Mouse (Mus musculus) right cerebral cortex, adult 2 months (tissue): Measurements from ENCODE around the gene Rab11a.
A peak's percentile ranks its signal among the peaks of the same experiment; 100 is the strongest.
"Not testable (repeated sequence)": the region's sequence is repeated elsewhere in the genome, so short reads cannot be mapped to it uniquely, and the experiment has no call there.

ENCODE experiments used
- DNase-seq, 2 experiments: peaks; one replicate each; pipeline ENCODE4 v3.0.0; 2021 to 2022; ENCODE audit warnings: low spot score in 2 of 2

The Rab11a gene

DNA sequence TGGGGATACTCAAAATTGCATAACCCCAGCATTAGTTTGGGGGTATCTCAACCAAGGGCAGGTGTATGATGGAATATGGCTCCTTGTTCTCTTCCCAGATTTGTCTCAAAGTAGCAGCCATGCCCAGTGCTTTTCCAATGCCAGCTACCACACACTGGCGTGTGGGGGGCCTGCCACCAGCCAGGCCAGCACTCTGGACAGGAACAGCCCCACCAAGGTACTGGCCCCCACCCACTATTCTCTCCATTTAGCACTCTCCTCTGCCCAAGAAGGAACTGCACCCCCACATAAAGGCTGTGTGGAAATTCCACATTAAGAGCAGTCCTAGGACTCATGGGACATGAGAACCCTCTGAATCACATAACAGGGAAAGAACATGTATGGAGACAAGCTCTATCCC lies 42.3 kb downstream of the Rab11a start:
- no peak for DNase-seq

DNA sequence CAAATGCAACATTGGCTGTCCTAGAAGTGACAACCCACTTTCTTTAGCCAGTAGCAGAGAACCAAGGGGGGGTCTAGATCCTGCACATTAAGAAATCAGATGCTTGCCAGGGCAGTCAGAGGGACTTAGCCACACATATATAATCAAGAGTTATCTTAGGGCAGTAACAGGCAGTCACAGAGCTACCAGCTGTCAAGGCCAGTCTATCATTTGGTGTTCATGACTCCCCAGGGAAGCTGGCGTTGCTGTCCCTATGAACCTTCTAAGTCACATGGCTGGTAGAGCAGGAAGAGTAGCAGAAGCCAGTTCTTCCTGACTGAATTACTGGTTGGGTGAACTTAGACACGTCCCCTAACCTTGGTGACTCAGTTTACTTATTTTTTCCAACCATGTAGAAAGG lies 44.5 kb downstream of the Rab11a start:
- DNase-seq = no peak

DNA sequence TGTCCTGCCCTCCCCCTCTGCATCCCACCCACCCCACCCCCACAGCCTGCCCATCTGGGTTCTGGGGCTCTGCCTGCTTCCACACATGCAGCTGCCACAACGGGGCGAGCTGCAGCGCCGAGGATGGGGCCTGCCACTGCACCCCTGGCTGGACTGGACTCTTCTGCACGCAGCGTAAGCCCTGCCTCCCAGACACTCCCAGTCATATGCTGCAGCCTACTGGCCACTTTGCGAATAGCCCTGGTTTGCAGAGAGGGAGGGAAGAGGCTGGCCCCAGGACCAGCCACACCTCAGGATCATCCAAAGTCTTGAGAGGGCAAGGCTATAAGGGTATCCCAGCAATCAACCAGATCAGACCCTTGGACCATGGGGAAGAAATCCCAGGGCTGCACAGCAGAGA lies 46.4 kb downstream of the Rab11a start:
- DNase-seq = peak in 1 of 2 experiments; percentile 53

DNA sequence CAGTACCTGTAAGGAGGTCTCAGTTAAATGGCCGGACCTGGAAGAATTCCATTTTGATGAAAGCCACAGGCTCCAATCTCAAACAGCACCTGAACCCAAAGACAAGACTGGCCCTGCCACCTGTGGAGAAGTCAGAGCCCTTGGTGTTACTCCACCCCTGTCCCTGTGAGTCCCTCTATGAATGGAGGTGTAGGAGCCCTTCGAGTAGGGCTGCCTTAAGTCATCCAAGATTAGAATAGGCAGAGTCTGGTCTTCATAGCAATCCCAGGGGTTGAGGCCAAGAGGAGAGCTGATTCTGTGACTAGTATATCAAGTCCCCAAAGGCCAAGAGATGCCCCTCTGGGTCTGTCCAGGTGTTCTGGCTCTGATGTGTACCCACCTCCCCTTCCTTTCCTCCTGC lies 46.8 kb downstream of the Rab11a start:
- no peak for DNase-seq

DNA sequence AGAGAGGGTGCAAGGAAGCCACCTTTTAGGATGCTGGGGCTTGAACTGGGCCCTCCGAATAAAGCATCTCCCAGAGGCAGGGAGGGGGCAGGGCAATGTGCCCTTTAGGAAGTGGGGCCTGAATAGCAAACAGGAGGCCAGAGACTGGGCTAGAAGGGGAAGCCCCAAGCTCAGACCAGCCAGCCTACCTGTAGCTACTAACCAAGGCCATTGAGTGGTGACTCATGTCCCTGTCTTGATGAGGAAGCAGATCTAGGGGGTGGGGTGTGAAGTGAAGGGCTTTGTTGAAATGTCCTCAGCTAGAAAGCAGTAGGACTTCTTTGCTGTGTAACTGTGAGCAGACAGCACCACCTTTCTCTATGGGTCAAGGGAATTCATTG lies 49.6 kb downstream of the Rab11a start:
- DNase-seq = no peak

DNA sequence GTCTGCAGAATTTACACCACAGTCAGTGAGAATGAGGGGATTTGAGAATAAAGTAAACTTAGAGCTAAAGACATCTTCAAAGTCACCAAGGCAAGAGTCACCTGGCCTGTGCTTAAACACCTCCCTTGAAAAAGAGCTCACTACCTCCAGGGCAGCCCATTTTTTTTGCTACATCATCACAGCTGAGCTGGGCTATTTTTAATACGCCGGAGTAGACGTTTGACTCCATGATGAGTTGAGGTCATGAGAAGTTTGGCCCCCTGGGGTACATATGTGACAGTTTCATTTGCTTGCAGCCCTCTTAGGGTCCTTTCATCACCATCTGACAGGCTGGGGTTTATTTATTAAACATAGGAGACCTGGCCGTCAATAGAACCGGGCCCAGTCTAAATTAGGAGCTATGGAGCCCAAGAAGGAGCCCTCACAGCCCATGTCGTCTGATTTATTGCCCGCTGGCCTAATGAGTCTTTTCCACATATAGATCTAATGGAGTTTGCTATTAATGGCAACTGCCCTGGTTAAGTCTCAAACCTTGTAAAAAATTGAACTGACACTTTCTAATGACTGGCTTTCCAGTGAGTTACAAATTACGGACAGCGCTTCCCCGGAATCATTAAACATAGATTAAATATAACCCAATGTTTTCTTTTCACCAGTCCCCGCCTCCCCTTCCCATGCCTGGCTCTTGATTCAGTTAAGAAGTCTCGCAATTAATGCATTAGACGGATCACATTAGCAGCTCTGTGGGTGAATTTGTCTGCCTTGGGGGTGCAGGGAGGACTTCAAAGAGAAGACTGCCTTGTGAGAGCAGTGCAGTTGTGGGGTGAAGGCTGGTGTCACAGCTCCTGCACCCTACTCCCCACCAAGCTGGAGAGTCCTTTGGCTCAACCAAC lies 50.2 kb downstream of the Rab11a start:
- no peak for DNase-seq

DNA sequence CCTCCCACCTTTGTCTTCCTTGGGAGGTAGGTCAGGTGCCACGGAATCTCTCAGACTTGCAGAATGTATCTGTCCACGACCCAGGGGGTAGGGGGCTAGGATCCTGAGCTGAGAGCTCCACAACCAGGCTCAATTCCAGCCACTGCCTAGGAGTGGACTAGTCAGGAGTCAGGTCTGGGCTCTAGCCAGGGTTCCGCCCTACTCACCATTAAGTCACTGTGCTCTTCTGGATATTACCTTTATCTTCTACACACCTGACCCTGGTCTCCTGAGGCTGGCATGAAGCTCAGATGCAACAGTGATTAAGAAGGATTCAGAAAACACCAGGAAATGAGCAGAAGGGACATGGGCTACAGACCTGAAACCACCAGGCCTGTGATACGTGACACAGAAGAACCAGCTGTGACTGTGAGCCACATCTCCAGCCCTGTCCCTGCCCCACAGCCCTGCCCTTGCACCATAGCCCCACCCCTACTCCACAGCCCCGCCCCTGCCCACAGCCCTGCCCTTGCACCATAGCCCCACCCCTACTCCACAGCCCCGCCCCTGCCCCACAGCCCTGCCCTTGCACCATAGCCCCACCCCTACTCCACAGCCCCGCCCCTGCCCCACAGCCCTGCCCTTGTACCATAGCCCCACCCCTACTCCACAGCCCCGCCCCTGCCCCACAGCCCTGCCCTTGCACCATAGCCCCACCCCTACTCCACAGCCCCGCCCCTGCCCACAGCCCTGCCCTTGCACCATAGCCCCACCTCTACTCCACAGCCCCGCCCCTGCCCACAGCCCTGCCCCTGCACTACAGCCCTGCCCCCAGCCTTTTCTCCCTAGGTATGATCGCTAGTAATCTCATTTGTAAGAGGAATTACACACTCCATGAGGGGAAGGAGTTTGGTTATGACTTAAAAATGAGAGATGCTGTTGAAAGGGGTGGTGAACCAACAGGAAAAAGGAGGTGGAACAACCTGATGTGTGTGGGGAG lies 65.9 kb downstream of the Rab11a start:
- DNase-seq = not testable (repeated sequence)

DNA sequence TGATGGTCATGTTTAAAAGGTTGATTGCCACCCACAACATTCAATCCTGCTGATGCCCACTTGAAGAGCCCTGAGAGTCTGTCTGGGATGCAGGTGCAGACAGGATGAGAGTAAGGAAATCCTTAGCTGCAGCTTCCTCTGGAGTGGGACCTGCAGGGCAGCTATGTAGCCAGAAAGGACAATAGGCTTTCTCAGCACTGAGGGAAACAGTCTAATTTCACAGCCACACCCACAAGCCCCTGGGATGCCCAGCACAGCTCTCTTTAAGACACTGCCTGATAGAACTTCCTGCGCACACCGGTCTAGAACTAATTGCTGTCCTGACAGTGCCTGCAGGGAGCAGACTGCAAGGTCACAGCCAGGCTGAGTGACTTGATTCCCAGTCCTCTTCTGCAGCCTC lies 69.6 kb downstream of the Rab11a start:
- DNase-seq = no peak

DNA sequence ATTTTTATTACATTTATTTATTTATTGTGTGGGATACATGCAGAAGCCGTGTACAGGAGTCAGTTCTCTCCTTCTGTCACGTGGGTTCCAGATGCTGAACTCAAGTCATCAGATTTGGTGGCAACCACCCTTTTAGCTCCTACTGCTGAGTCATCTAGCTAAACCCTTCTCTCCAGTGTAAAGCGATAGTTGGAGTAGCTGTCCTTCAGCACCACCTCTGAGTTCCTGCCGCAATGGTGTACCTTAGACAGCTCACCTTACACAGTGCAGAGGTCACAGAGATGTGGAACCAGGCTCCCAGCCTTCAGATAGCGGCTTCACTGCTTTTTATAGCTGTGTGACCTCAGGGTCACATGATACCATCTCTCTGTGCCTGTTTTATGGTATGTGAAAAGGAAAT lies 70.0 kb downstream of the Rab11a start:
- DNase-seq = no peak

DNA sequence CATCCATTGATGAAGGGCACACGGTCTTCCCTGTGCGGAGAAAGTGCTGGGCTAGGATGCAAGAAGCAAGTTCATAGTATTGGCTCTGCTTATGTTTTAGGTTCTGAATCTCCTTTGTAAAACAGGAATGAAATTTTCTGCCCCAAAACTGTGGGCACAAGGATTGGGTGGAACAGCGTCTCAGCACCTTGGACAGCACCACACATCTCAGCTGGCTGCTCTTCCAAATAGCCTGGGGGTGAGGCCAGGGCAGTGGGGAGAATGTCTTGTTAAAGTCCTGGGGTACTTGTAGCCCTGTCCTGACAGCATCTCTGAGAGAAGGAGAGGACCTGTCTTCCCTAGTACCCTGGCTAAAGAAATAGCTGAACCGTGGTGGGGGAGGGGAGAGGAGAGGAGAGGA lies 71.0 kb downstream of the Rab11a start:
- no peak for DNase-seq
